Mouse (Mus musculus) heart, adult 11 months (tissue): ENCODE measurements around the gene Lamtor3.
A peak's percentile ranks its signal among the peaks of the same experiment; 100 is the strongest.
"Not testable (repeated sequence)": the region's sequence is repeated elsewhere in the genome, so short reads cannot be mapped to it uniquely, and the experiment has no call there.

Source experiments
- DNase-seq: peaks from one replicate; pipeline ENCODE4 v3.0.0; 2022

Lamtor3 gene

GRCm38 (mm10) chr3:137935570-137936525 is 17.5 kb downstream of the Lamtor3 start:
- DNase-seq: no peak

DNA sequence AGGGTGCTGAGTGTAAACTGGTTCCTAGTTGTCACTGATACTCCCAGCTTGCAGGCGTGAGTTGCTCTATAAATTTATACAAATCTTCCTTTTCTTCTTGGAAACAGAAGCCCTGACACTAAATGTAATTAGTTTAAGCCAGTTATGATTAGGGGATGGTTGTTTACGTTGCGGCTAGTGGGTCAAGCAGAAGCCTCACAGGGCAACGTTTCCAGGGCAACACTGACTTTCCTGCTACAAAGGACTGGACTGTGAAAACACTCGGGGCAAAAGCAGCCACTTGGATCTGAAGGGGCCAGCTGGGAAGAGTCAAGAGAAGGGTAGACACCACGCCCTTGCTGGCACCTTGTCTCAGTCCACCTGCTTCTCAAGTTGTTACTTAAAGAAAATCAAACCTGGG is 18.2 kb downstream of the Lamtor3 start:
- no peak for DNase-seq

GRCm38 (mm10) chr3:137938608-137939007 is 20.3 kb downstream of the Lamtor3 start:
- peak; percentile 96 for DNase-seq

DNA sequence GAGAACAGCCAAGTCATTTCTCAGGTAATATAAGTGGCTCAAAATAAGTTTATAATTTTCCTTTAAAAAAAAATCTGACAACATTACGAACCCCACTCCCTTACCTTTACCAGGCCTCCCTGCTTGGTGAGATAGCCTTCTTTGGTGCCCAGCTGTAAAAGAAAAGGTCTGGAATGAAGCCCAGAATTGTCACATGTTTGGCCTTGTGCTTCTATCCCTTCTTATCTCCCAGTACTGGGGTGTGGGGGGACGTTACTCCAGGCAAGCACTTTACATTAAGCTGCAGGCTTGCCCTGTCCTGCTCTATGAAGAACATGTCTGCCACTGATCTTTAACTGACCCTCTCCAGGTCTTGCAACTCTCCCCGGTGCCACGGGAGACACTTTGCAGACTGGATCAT is 22.5 kb downstream of the Lamtor3 start:
- DNase-seq: peak; percentile 95

DNA sequence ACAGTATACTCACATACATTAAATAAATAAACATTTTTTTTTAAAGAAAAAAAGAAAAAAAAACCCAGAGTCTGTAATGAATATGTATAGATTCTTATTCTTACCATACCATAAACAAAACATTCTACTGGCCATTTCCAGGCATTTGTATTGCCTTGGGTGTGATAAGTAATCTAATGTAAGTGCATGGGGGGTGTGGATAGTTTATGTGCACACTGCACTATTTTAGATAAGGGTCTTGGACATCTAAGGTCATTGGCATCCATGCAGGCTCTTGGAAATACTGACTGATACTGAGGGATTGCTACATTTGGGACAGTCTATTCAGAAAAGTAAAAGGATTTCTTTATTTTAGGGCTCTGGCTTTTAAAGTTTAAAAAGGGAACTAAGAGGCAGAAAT is 23.2 kb downstream of the Lamtor3 start:
- no peak for DNase-seq

- DNase-seq: no peak
Observed at GRCm38 (mm10) chr3:137942098-137942622, 23.9 kb downstream of the Lamtor3 start.

- DNase-seq: no peak
Observed at GRCm38 (mm10) chr3:137943737-137944154, 25.4 kb downstream of the Lamtor3 start.

DNA sequence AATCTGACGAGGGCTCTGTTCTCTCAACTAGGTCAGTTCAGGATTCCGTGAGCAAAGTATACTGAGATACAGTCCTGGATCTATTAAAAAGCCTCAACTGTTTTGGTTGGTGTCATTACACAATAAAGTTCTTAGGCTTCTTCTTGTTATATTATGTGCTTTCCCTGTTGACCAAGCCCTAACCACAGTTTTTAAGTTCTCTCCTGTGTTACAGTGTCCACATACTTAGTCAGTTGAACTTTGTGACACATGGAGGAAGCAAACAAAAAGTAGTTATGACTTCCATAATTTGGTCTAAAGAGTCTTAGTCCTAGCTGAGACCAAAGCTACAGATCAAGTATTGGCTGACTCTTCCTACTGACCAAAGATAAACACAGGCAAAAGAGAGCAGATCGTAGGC is 28.5 kb downstream of the Lamtor3 start:
- no peak for DNase-seq

GRCm38 (mm10) chr3:137947525-137947924 is 29.2 kb downstream of the Lamtor3 start:
- peak; percentile 88 for DNase-seq

GRCm38 (mm10) chr3:137950191-137950885 is 32.0 kb downstream of the Lamtor3 start:
- no peak for DNase-seq

GRCm38 (mm10) chr3:137951302-137951701 is 33.0 kb downstream of the Lamtor3 start:
- DNase-seq: not testable (repeated sequence)

DNA sequence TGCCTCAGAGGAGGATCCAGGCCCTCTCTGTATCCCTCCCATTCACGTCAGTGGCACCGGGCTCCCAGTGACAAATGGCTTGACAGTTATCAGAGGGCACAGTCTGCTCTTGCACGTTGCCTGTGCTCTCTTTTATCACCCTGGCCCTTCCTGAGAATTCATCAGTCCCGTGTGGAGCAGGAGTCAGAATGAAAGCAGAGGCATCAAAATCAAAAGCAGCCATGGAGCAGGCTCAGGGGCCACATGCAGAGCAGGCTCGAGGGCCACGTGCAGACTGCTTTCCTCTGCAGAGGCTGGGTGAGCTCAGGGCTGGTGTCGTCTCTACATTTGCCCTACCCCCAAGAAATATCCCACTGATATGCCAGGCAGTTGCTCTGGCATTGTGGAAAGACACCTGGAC is 33.5 kb downstream of the Lamtor3 start:
- DNase-seq: no peak

- DNase-seq: peak; percentile 97
Observed at GRCm38 (mm10) chr3:137952225-137952913, 34.1 kb downstream of the Lamtor3 start.

DNA sequence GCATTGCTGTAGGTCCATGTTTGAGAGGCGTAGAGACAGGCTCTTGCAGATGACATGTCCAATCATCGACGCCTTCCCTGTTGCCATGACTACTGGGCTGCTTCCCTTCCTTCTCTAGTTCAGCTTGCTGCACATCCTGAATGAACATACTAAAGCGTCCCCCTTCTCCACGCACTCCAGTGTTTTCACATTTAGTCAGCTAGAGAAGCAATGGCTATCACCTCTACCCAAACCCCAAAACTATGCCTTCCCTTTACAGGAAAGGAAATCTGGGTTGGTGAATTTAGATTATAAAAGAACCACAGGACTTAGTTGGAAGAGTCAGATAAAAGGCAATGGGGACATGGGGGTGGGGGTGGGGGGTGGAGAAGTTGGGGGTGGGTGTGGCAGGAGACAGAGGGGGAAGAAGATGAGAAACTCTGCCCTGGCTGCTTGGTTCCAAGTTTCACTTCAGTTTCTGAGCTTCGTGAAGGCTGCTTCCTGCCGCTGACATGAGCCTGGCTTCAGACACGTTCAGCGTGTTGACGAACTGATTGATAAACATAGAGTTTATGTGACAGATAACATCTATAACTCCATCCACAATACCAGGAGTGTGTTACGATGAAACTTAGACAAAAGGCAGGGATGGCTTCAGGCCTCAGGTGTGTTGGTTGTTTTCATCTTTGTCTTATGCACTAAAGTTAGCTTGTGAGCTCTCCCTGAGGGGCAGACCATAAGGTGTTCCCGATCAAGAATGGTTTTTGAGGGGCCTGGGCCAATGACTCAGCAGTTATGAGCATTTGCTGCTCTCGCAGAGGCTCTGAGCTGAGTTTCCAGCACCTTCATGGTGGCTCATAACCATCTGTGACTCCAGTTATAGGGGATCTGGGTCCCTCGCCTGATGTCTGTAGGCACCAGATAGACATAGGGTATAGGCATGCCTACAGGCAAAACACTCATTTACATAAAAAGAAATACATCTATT is 34.9 kb downstream of the Lamtor3 start:
- DNase-seq: peak; percentile 96

- no peak for DNase-seq
Observed at GRCm38 (mm10) chr3:137954256-137954916, 36.1 kb downstream of the Lamtor3 start.

DNA sequence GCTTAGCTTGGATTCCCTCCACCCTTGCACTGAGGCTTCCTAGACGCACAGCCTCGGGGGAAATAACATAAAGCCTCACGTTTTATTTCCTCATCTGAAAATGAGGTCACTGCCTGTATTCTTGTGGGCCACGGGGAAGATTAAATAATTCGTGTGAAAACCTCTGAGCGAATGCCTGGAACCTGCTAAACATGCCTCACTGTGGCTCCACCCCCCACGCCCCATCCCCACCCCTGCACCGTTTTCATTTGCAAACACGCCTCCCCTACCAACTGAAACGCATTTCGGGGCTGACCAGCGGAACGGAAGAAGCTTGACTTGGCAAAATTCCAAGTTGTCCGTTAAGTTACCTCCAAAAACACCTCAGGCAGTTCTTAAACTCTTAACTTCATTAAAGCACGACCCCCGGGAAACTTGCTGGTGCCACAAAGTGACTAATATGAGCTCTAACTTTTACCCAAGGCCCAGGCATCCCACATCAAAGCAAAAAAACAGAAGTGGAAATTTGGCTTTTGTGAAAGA is 37.3 kb downstream of the Lamtor3 start:
- DNase-seq: peak; percentile 81

DNA sequence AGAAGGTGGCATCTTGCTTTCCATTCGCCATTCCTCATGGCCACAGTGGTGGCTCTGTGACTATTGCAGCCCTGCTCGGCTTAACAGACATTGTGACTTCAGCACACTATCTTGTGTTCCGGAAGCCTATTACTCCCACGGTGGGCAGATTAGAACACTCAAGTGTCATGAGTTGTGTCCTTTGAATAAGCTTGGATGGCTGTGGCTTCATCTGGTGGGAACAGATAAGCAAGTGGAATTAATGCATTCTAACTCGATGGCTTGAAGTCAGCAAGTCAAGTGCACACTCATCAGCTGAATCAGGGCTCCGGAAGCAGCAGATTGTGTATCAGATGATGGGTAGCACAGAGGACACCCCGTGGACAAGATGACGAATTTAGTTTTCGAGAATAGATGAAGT is 39.6 kb downstream of the Lamtor3 start:
- no peak for DNase-seq

GRCm38 (mm10) chr3:137958352-137958751 is 40.0 kb downstream of the Lamtor3 start:
- no peak for DNase-seq

- peak; percentile 61 for DNase-seq
Observed at GRCm38 (mm10) chr3:137959456-137959855, 41.1 kb downstream of the Lamtor3 start.

DNA sequence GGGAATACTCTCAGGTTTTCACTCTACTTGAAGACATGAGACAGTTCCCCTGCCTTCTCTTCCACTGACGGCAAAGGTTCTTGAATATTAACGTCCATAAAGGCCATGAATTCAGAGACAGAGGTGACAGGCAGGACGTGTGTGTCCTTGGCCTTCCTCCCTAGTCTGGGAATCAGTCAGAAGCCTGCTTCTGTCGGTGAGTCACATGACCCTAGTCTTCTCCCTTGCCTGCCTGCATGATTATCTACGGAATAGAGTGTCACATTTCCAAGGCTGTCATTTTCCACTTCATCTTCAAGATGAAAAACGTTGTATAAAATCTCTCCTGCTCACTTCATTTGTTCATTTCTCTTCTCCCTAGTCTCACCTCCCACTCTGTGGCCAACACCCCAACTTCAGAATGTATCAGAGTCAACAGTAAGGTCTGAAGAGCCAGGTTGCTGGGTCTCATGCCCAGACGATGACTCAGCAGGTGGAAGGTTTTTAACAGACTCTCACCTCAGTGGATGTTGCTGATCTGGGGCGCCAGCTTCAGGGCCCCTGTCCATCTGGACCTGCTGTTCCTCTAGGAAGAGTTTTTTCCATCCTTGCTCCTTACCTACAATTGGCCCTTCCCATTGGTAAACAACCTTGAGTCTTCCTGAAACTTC is 43.6 kb downstream of the Lamtor3 start:
- peak; percentile 88 for DNase-seq
